Mouse (Mus musculus) midbrain, embryonic 15.5 days (tissue): ENCODE data around the gene Gm8369. TPM values are rescaled to one million over a fixed set of nuclear protein-coding genes. Genes with fewer than 3 reads are reported as not detected.
"Not testable (repeated sequence)": the region's sequence is repeated elsewhere in the genome, so short reads cannot be mapped to it uniquely, and the experiment has no call there.

Experiments
- ATAC-seq: fragments of 200-750 bp; cut with Nextera tagmentation; replicated peaks from 2 replicates; pipeline ENCODE4 v1.8.0; 2017; ENCODE audit warnings: moderate TSS enrichment
- H3K27ac ChIP-seq: fragments of 300-500 bp; sonication (generic); 2 replicates; pipeline ENCODE4 v1.5.1; 2015; ENCODE audit warnings: mild to moderate bottlenecking, inconsistent platforms
- H3K27me3 ChIP-seq: fragments of 300-500 bp; sonication (generic); replicated peaks from 2 replicates; pipeline ENCODE4 v1.6.1; 2015; ENCODE audit warnings: inconsistent platforms
- H3K36me3 ChIP-seq: fragments of 300-500 bp; sonication (generic); replicated peaks from 2 replicates; pipeline ENCODE4 v1.6.1; 2015; ENCODE audit warnings: inconsistent platforms
- H3K4me1 ChIP-seq: fragments of 300-500 bp; sonication (generic); 2 replicates; pipeline ENCODE4 v1.6.1; 2015; ENCODE audit warnings: inconsistent platforms
- H3K4me2 ChIP-seq: fragments of 300-500 bp; sonication (generic); 2 replicates; pipeline ENCODE4 v1.6.1; 2015; ENCODE audit warnings: inconsistent platforms, mild to moderate bottlenecking, moderate library complexity
- H3K4me3 ChIP-seq: fragments of 300-500 bp; sonication (generic); 2 replicates; pipeline ENCODE4 v1.5.1; 2015; ENCODE audit warnings: mild to moderate bottlenecking, inconsistent platforms
- H3K9ac ChIP-seq: fragments of 300-500 bp; sonication (generic); 2 replicates; pipeline ENCODE4 v1.6.1; 2015; ENCODE audit warnings: mild to moderate bottlenecking, inconsistent platforms
- H3K9me3 ChIP-seq: fragments of 300-500 bp; sonication (generic); 2 replicates; pipeline ENCODE4 v1.6.1; 2016; ENCODE audit warnings: inconsistent platforms
- whole genome bisulfite sequencing: fragments of 180-500 bp; shearing (Covaris S2); methylation state at CpG from one replicate; pipeline ENCODE4 v1.1.7; 2015; ENCODE audit warnings: mixed read lengths; 5-methylcytosine and 5-hydroxymethylcytosine counted together
- polyA plus RNA-seq: library from polyadenylated mRNA; unstranded; fragments of >200 nt; fragmentation: Nextera tagmentation; extraction: Ambion mirVana; gene quantifications from 2 replicates; pipeline ENCODE4 v1.2.1, GENCODE M21; 2015

Gene Gm8369
- polyA plus RNA-seq, 1 experiment from 2014 or later: not detected

DNA sequence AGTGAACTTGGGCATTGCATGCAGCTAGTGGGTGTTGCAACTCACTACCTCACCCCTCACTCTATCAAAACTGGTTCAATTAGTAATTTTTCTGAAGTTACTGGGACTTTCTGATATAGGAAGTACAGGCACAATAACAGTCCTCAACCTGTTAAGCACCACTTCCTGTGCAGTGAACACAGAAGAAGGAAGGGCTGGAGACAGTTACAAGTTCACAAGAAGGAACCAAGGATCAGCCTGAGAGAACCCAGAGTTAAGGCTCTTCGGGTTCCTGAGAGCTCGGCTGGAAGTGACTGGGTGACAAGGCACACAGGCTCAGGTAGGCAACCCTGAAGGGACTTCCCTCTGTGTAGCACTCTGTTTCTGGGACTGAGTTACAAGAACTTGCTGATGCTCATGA, 32.6 kb downstream of the Gm8369 start:
- ATAC-seq, H3K9me3 ChIP-seq, H3K27me3 ChIP-seq, H3K27ac ChIP-seq, H3K9ac ChIP-seq, H3K4me2 ChIP-seq, H3K4me1 ChIP-seq, H3K36me3 ChIP-seq, H3K4me3 ChIP-seq: not testable (repeated sequence)
- WGBS: 82% methylated on average over 2 of the region's 2 CpGs

DNA sequence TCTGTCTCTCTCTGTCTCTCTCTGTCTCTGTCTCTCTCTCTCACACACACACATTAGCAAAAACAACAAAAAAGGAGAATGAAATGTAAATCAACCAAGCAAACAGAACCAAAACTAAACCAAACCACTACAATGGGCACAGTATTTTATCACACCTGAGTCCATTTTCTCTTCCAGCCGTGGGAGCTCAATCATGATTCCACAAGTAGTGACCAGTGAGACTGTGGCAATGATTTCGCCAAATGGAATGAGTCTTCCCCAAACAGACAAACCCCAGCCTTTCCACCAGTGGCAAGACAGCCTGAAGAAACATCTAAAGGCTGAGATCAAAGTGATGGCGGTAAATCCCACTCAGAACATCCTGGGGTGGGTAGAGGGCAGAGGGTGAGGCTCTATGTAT, 34.4 kb downstream of the Gm8369 start:
- Histone ChIP-seq H3K4me1 (no peaks in the 10 kb centered on the region), H3K9ac (no peak overlapping the region), H3K36me3 (no peaks in the 10 kb centered on the region), H3K27me3 (no peaks in the 10 kb centered on the region), H3K4me3 (no peak overlapping the region), H3K4me2 (no peak overlapping the region), H3K9me3 (no peaks in the 10 kb centered on the region), H3K27ac (no peak overlapping the region)
- 87% methylated on average over 3 of the region's 3 CpGs for WGBS
- ATAC-seq: no peak

DNA sequence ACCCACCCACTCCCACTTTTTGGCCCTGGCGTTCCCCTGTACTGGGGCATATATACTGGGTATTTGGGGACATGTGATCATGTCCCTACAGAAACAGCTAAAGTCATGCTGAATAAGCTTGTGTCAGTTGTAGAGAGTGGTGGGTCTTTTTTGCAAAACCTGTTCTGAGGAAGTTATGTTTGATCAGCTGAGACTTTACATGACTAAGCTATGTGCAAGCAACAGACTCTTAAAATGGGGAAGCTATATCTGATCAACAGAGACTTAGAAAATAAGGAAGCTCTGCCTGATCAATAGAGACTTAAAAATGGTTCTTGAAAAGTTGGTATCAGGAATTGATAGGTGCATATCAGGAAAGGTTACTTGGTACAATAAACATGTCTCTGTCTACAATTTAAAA, 47.7 kb downstream of the Gm8369 start:
- Histone ChIP-seq H3K9ac (no peak overlapping the region), H3K4me3 (no peak overlapping the region), H3K4me1 (no peaks in the 10 kb centered on the region), H3K4me2 (no peak overlapping the region), H3K36me3 (no peaks in the 10 kb centered on the region), H3K27ac (no peak overlapping the region), H3K27me3 (no peaks in the 10 kb centered on the region), H3K9me3 (no peaks in the 10 kb centered on the region)
- 95% methylated on average over 1 of the region's 1 CpGs for WGBS
- no peak for ATAC-seq

DNA sequence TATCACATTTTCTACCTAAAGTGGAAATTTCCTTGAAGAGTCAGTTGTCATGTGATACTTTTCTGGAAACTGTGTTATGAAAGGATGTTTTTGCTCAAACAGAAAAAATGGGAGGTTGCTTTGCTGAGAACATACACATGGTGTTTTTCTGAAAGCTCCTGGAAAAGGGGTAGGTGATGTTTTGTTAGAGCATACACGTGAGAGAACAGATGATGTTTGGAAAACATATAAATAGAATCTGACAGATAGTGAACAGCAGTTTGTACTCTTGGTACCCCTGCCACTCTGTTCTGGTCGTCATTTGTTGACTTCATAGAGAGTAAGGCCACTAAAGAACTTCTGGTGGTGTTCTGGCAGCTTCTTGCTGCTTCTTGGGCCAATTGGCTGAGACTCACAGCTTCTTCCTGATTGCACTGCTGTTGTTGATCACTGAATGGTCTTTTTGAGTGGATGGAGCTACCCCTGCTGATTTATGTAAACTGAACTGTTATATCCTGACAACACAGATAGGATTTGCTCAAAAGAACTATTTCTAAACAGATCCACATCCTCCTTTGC, 48.2 kb downstream of the Gm8369 start:
- Histone ChIP-seq H3K36me3 (no peaks in the 10 kb centered on the region), H3K4me1 (no peaks in the 10 kb centered on the region), H3K27me3 (no peaks in the 10 kb centered on the region), H3K27ac (no peak overlapping the region), H3K9me3 (no peaks in the 10 kb centered on the region), H3K9ac (no peak overlapping the region), H3K4me2 (no peak overlapping the region), H3K4me3 (no peak overlapping the region)
- WGBS: 71% methylated on average over 2 of the region's 2 CpGs
- no peak for ATAC-seq

DNA sequence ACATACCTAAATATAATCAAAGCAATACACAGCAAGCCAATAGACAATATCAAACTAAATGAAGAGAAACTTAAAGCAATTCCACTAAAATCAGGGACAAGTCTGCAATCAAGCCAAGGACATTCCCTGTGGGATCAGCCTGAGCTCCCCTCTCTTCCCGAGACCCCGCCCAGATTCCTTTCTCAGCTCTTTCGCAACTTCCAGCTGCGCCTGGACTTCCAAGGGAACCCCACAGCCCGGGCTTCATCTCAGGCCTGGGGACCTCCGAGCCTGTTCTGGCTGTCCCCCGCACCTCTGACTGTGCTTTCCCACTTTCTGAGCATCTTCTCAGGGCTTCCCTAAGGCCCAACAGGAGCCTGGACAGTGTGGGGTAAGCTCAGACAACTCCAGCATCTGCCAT, 50.9 kb downstream of the Gm8369 start, which contains the start of gene Ms4a4d:
Ms4a4d (plus strand) TSS at position 209 of the 400 bp plus-strand sequence.
- no peak for ATAC-seq
- WGBS: 15% methylated on average over 7 of the region's 7 CpGs
- Histone ChIP-seq H3K9me3 (no peaks in the 10 kb centered on the region), H3K36me3 (no peaks in the 10 kb centered on the region), H3K4me1 (no peaks in the 10 kb centered on the region), H3K27ac (no peak within 1 kb of the TSS), H3K4me3 (no peak within 1 kb of the TSS), H3K9ac (no peak within 1 kb of the TSS), H3K4me2 (no peak within 1 kb of the TSS), H3K27me3 (no peaks in the 10 kb centered on the region)

DNA sequence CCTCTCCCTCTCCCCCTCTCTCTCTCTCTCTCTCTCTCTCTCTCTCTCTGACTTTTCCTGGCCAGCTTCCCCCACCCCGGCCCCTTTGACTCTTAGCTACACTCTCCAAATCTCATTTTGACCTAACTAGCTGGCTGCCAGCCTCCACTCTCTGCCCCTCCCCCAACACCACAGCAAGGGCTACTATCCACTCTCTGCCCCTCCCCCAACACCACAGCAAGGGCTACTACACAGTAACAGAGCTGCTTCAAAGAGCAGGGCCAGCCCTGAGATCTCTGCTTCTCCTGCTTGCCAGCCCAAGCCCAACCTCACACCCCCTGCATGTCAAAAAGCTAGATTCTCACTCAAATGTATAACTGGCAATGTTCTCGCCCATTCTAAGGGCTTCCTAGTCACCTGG, 51.6 kb downstream of the Gm8369 start:
- ATAC-seq: no peak
- H3K36me3 ChIP-seq: no peaks in the 10 kb centered on the region
- WGBS: 20% methylated on average over 2 of the region's 2 CpGs

DNA sequence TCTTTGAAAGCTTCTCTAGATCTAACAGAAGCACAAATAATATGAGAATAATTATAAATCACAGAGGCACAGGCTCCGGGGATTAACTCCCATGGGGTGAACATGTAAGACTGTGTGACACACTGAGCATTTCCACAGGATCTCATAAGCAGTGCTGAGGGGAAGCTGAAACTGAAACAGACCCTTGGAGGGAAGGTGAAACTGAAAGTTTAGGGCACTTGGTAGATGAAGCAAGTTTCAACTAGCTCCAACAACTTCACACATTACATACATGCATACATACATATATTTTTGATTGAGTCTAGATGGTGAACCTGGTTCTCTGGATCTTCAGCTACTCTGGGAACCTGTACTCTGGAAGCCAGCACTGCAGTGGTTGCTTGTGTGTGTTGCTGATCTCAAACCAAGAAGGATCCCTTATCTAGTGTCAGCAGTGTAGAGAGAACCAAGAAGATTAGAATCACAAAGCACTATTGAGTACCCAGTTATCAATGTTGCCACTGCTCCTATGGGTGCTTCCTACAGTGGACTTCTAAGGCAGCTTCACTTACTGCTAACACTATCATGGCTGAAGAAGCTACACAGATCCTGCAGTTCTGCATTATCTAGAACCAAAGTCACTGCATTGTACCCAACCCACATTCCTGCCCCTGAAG, 54.6 kb downstream of the Gm8369 start:
- H3K4me3 ChIP-seq, ATAC-seq, H3K9ac ChIP-seq, H3K9me3 ChIP-seq, H3K36me3 ChIP-seq, H3K27me3 ChIP-seq, H3K27ac ChIP-seq, H3K4me1 ChIP-seq, H3K4me2 ChIP-seq: not testable (repeated sequence)
- 80% methylated on average over 1 of the region's 1 CpGs for WGBS

More for the DNA sequence above, 51.6 kb downstream of the Gm8369 start:
- Histone ChIP-seq H3K4me2 (no peak overlapping the region), H3K9ac (no peak overlapping the region), H3K27me3 (no peaks in the 10 kb centered on the region), H3K27ac (no peak overlapping the region), H3K9me3 (no peaks in the 10 kb centered on the region), H3K4me1 (no peaks in the 10 kb centered on the region), H3K4me3 (no peak overlapping the region)

DNA sequence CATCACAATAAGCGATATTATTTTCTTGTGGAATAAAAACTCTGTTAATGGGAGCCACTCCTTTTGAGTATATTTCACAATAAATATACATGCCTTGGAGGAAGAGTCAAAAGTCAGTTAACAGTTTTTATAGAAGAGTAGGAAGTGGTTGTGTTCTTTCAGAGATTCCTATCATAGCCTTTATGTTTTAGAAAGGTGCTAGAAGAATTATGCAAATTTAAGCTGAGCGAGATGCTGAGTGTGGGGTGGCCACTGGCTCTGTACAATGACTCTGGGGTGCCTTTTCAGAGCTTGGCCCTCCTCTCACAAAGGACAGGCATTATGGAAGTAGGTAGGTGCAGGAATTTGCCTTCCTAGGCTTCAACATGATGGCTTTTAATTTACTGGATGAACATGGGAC, 58.6 kb downstream of the Gm8369 start:
- 90% methylated on average over 2 of the region's 2 CpGs for WGBS
- H3K27me3 ChIP-seq, H3K27ac ChIP-seq, H3K9ac ChIP-seq, ATAC-seq, H3K4me1 ChIP-seq, H3K36me3 ChIP-seq, H3K4me2 ChIP-seq, H3K4me3 ChIP-seq, H3K9me3 ChIP-seq: not testable (repeated sequence)

DNA sequence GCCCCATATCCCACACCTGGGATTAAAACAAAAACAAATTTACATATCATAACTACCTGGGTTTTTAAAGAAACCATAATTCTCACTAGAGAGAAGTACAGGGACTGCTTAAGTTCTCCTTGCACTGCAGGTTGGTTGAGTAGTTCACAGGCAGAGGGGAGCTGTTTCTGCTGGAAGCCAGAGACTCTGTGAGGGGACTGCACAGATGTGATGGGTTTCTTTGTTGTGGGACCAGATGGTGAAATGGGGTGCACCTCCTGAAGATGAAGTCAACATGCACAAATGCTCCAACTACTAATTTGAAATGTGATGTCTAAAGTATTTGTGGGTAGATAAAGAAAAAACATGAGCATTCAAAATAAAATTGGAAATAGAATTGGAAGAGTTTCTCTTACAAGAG, 62.2 kb downstream of the Gm8369 start:
- H3K9me3 ChIP-seq: no peaks in the 10 kb centered on the region
- no peaks in the 10 kb centered on the region for H3K27me3 ChIP-seq
- no peak overlapping the region for H3K4me2 ChIP-seq
- ATAC-seq: no peak
- H3K4me1 ChIP-seq: no peaks in the 10 kb centered on the region
- H3K9ac ChIP-seq: no peak overlapping the region
- no peaks in the 10 kb centered on the region for H3K36me3 ChIP-seq
- no peak overlapping the region for H3K4me3 ChIP-seq
- H3K27ac ChIP-seq: no peak overlapping the region

DNA sequence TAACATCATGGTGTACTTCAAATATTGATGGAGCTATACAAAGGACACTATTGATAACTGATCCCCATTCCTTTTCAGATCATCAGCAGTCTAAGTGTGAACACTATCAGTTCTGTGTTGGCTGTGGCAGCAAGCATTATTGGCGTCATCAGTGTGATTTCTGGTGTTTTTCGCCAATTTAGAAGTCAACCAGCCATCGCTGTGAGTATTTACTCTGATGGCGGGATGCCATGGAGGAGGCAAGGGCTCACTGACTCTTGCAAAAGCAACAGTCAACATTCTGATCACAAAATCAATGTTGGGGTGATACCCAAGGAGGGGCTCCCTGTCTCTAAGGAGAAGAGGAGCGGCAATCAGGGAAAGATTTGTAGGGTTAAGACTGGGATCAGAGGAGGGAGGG, 69.0 kb downstream of the Gm8369 start:
- no peak overlapping the region for H3K9ac ChIP-seq
- H3K4me2 ChIP-seq: no peak overlapping the region
- no peaks in the 10 kb centered on the region for H3K27me3 ChIP-seq
- no peak overlapping the region for H3K27ac ChIP-seq
- no peak overlapping the region for H3K4me3 ChIP-seq
- H3K4me1 ChIP-seq: no peaks in the 10 kb centered on the region
- H3K36me3 ChIP-seq: no peaks in the 10 kb centered on the region
- ATAC-seq: no peak
- 90% methylated on average over 5 of the region's 5 CpGs for WGBS
- no peaks in the 10 kb centered on the region for H3K9me3 ChIP-seq

DNA sequence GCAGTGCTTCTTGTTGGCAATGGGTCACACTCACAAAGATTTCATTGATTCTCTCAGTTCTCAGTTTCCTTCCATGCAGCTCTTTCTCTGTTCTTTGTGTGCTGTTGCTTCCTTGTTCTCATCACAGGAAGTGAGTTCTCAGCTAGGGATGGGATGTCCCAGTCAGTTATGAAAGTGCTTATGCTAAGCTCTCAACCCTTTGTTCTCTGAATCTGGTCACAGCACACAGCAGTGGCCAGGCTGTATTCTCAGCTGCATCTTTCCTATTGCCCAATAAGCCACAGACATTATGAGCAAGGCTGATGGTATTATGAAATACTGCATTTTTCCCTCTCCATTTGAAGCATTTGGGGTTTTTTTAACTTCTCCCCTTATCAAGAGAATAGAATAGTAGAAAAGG, 73.8 kb downstream of the Gm8369 start:
- H3K27me3 ChIP-seq, H3K4me2 ChIP-seq, H3K27ac ChIP-seq, ATAC-seq, H3K9ac ChIP-seq, H3K36me3 ChIP-seq, H3K4me1 ChIP-seq, H3K9me3 ChIP-seq, H3K4me3 ChIP-seq: not testable (repeated sequence)
